Mouse (Mus musculus): ENCODE measurements around the gene Qprt.

The Qprt gene

GRCm38 (mm10) chr7:127121911-127122270 is at the start of gene Qprt:
Gene Qprt, minus strand, starts transcription at chr7:127122226.
- DNase-seq (ENCODE audit: low read depth): no peak

- DNase-seq (ENCODE audit: low read depth): no peak
Observed at GRCm38 (mm10) chr7:127166501-127166900, 44.5 kb upstream of the Qprt start.

- no peak for DNase-seq (ENCODE audit: low read depth)
Observed at GRCm38 (mm10) chr7:127165607-127166493, 43.8 kb upstream of the Qprt start.

GRCm38 (mm10) chr7:127164002-127164401 is 42.0 kb upstream of the Qprt start:
- no peak for DNase-seq (ENCODE audit: low read depth)

GRCm38 (mm10) chr7:127162546-127162945 is 40.5 kb upstream of the Qprt start:
- DNase-seq (ENCODE audit: low read depth): no peak

- no peak for DNase-seq (ENCODE audit: low read depth)
Observed at GRCm38 (mm10) chr7:127157548-127157947, 35.5 kb upstream of the Qprt start.

- DNase-seq (ENCODE audit: low read depth): no peak
Observed at GRCm38 (mm10) chr7:127153477-127153876, 31.5 kb upstream of the Qprt start.

- DNase-seq (ENCODE audit: low read depth): no peak
Observed at GRCm38 (mm10) chr7:127152464-127152863, 30.4 kb upstream of the Qprt start.

- no peak for DNase-seq (ENCODE audit: low read depth)
Observed at GRCm38 (mm10) chr7:127147901-127148300, 25.9 kb upstream of the Qprt start.

GRCm38 (mm10) chr7:127146267-127146603 is 24.2 kb upstream of the Qprt start:
- no peak for DNase-seq (ENCODE audit: low read depth)

GRCm38 (mm10) chr7:127145387-127146266 is 23.6 kb upstream of the Qprt start:
- no peak for DNase-seq (ENCODE audit: low read depth)

- DNase-seq (ENCODE audit: low read depth): no peak
Observed at GRCm38 (mm10) chr7:127144412-127144811, 22.4 kb upstream of the Qprt start.

- no peak for DNase-seq (ENCODE audit: low read depth)
Observed at GRCm38 (mm10) chr7:127142666-127143065, 20.6 kb upstream of the Qprt start.

GRCm38 (mm10) chr7:127142214-127142613 is 20.2 kb upstream of the Qprt start:
- no peak for DNase-seq (ENCODE audit: low read depth)

GRCm38 (mm10) chr7:127140623-127141404 is 18.8 kb upstream of the Qprt start:
- no peak for DNase-seq (ENCODE audit: low read depth)

GRCm38 (mm10) chr7:127139562-127139961 is 17.5 kb upstream of the Qprt start:
- DNase-seq (ENCODE audit: low read depth): no peak

- DNase-seq (ENCODE audit: low read depth): peak; percentile 71
Observed at GRCm38 (mm10) chr7:127139100-127139499, 17.1 kb upstream of the Qprt start.

- DNase-seq (ENCODE audit: low read depth): no peak
Observed at GRCm38 (mm10) chr7:127137262-127138017, 15.4 kb upstream of the Qprt start, which contains the start of gene Spn. Gene Spn, minus strand, starts transcription at chr7:127137823.

- DNase-seq (ENCODE audit: low read depth): no peak
Observed at GRCm38 (mm10) chr7:127136181-127137071, 14.4 kb upstream of the Qprt start.

- DNase-seq (ENCODE audit: low read depth): no peak
Observed at GRCm38 (mm10) chr7:127134821-127135447, 12.9 kb upstream of the Qprt start.

Data from c-Kit-positive CD71-positive TER-119-negative erythroid progenitor cells, embryonic 14.5 days (primary cell).